Mouse (Mus musculus): Measurements from ENCODE around the gene Slc15a3.
A peak's percentile ranks its signal among the peaks of the same experiment; 100 is the strongest.

Gene Slc15a3

DNA sequence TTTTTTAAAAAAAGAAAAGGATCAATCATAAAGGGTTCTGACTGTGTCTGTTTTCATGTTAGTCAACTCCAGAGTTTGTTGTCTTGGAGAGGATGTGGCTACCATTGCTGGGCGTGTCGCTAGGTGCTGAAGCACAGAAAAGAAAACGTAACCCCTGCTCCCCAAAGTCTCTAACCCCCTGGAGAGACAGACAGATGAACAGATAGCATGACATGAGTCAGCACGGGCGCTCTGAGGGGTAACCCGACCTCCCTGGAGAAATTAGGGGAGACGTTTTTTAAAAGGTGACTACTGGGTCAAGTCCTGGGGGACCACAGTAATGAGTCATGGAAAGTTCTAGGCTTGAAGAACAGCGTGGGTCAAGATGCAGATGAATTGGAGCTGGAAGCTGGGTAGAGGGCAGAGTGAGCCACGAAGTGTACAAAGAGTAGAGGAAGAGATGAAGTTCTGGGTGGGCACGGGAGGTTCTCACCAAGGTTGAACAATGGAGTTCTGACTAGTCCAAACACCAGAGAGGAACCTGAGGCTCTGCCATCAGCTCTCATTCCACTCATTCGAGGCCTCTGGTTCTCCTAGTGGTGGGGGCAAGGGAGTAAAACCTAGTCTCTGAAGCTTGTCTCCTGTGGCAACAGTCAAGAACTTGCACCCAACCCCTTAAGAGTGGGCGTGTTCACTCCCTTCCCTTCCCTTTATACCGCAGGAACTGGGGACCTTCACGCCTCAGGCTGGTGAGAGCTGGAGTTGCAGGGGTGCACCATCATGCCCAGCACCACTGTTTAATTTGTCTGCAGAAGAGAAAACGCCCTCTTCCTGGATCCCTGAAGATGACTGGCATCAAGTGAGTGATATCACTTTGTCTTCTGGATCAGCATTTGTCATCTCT lies at the start of gene Slc15a3:
Gene Slc15a3 (plus strand): TSS at position 718 of the 883 bp plus-strand sequence.
- no peak for DNase-seq (ENCODE audit: low spot score)

DNA sequence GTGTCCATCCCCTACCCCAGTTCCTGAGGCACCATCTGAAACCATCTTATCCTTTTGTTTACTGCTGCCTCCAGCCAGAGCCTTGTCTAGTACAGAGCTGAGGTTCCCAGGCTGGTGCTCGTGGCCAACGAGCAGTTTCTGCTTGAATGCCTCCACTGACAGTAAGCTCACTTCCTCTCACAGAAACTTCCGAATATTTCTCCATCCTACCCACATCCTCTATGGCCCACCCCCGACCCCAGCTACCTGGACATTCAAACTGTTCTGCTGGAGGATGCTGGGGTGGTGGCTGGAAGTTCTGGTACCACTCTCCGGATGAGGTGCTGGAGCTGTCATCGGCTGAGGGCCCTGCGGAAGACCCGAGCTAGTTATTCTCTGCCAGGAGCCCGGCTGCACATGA lies 49.2 kb upstream of the Slc15a3 start:
- no peak for DNase-seq (ENCODE audit: low spot score)

DNA sequence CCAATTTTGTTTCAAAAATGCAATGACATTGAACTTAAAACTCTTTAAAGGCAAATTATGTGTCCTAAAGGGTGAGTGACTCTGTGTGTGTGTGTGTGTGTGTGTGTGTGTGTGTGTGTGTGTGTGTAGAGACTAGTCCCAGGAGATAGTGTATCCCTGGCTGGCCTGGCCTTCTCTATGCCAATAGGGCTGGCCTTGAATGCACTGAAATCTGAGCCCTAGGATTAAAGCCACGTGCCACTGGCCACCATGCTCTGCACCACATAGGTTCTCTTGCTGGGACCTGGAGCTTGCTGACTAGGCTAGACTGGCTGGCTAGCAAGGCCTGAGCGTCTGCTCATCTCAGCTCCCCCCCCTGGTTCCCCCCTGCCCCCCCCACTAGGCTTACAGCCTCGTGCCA lies 46.5 kb upstream of the Slc15a3 start:
- DNase-seq (ENCODE audit: low spot score), result no peak

DNA sequence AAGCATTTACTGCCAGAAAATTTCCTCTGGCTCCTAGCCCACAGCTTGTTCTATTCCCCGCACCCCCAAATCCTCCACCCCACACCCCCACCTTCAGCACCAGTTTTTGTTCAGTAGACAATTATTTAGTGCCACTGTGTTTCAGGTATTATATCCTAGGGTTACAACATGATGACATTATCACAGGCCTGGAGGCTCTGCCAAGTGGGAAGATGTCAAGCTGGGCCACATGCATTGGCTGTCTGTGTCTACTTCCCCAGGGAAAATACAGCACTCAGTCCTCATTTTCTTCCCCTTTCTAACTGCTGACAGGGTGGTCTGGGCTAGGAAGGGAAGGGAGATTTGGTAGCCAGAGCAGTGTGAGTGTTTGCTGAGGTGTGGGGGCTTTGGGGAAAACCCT lies 44.6 kb upstream of the Slc15a3 start:
- no peak for DNase-seq (ENCODE audit: low spot score)

DNA sequence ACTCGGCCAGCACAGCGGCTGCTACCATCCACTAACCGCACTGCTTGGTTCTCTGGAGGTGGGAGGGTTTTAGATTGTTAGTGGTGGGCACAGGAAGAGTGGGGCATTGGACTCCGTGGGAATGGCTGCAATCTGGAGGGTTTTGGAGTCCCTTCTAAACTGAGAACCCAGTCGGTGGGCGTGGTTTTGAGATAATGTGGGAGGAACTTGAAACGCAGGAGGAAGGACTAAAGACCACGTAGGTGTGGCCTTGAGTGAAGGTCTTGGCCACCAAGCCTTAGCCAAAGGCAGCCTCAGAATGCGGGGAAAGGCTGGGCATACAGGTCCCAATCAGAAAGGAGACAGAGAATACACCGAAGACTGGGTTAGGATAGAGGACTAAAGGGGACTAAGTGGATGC lies 41.0 kb upstream of the Slc15a3 start:
- DNase-seq (ENCODE audit: low spot score), result no peak

DNA sequence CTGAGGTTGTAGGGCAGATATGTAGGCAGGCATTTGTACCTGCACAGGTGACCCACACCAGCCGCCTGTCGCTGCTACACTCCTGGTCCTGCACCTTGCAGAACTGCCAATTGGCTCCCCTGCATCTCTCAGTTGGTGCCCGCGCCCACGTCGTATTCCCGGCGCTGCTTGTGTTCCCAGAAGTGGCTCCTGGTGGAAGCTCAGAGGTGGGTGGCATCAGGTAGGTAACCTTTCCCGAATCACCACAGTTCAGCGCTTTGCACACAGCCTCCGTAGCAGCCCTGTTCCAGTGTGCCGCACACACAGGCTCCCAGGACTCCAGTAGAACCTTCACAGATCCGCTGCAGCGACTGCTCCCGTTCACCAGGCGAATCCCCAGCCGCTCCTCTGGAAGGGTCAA lies 40.4 kb upstream of the Slc15a3 start:
- DNase-seq (ENCODE audit: low spot score), result no peak

DNA sequence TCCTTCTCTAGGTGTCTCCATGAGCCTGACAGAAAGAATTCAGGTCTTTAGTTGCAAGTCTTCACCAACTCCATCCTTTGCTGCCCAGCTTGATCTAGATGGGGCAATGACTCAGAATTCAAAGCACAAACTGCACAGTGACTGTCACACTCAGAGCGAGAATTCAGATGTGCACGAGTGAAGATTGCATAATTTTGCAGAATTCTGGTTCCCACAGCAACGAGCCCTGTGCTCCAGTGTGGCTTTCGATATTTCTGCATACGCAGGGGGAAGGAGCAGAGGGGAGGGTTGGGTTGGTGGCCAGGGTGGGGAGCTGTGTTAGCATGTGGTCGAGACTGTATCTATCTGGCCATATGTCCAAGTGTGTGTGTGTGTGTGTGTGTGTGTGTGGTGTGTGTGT lies 38.5 kb upstream of the Slc15a3 start:
- no peak for DNase-seq (ENCODE audit: low spot score)

DNA sequence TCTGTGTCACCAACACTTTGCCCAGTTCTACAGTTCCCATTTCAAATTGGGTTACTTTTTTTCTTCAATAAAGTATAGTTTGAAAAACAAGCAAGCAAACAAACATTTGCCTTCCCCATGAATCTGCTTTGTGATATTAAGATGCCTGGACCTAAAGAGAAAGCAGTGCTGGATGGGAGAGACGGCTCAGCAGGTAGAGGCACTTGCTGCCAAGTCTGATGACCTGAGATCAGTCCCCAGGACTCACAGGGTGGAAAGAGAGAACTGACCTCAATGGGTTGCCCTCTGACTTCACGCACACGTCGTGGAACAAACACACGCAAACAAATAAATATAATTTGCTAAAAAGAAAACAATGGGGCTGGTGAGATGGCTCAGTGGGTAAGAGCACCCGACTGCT lies 37.6 kb upstream of the Slc15a3 start:
- DNase-seq (ENCODE audit: low spot score), result no peak

DNA sequence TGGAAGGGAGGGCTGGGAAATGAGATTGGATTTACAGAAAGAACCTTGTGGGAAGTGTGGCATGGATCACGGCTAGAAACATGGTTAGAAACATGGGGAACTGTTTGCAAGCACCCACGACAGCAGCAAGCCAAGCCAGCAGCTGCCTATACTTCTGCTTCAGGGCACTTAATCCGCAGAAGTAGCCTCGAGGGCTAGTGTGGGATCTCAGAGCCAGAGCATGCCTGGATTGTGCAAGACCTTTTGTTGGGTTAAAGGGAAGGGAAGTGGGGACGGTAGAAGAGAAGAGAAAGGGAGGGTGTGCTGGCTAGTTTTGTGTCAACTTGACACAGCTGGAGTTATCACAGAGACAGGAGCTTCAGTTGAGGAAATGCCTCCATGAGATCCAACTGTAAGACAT lies 35.8 kb upstream of the Slc15a3 start:
- DNase-seq (ENCODE audit: low spot score), result no peak

DNA sequence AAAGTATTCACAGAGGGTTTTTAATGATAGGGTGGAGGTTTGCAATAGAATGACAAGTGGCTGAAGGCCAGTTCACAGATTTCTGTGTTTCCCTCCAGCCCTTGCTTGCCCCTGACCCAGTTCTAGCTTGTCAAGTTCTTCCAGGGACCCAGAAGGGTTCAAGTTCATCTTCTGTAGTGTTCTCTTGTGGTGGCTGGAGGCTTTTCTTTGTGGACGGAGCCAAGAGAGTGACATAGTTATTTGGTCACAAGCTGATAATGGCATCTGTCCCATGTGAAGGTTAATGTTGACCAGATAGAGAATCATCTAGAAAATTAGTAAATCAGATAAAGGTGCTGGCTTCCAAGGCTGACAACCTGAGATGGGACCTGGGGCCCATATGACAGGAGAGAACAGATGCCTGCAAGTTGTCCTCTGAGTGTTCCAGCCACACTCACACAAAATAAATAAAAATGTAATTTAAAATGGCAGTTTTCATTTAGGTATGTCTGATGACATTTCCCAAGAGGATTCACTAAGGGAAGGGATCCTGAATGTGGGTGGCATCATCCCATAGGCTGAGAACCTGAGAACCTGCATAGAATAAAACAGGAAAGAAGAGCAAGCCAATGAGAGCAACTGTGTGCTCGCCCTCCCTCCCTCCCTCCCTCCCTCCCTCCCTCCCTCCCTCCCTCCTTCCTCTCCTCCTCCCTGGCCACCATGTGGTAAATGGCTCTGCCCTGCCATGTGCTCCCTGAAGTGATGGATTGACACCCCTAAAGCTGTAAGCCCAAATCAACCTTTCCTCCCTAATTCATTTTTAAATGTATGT lies 34.5 kb upstream of the Slc15a3 start:
- no peak for DNase-seq (ENCODE audit: low spot score)

DNA sequence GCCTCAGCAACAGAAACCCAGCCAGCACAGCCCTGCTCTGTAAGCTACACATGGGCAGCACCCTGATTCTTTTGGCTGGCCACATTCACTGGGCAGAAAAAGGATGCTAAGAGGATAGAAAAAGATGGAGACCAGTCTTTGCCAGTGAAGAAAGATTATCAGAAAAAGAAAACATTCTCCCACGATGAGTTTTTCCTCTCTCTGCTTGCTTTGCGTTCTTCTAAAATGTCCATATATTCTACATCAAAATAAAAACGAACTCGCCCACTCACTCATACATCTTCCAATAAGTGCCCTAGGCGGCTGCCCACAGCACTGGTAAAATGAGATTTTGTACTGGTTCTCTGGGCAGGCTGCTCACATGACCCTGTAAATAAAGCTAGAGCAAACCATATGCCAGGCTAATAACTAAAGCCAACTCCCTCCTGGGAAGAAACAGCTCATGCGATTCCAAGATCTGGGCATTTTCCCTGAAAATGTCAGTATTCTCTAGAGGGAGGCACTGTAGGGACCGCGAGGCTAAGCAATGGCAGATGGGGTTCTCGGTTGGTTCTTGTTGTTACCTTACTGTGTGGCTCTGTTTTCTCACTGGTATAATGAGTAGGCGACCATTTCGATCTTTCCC lies 33.8 kb upstream of the Slc15a3 start:
- DNase-seq (ENCODE audit: low spot score), result no peak

DNA sequence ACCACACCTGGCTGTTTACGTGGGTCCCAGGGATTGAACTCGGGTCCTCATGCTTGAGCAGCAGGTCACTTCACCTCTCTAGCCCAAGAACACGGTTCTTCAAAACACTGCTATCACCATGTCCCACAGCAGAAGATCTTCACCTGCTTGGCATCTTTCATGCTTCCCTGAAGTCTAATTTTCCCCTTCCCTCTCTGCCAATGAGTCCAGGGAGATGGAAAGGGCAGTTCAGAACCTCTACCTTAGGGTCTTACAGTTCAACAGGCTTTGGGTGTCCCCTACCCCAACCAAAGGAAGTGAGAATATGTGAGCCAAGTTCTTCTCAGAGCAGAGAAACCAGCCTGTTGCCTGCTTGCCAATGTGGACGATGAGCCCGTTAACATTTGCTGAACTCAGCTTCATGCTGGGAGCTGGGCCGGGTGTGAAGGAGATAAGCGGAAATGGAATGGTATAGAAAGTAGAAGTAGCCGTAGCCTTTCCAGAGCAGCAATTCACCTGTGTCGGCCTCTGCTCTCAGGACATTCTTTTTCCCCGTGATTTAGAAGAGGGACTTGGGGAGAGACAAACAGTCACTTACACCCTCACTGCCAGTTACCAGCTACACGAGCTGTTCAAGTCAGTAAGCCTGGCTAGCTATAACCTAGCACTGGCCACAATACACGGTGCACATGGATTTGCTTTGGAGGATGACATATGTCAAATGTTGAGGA lies 30.8 kb upstream of the Slc15a3 start:
- DNase-seq (ENCODE audit: low spot score), result no peak

DNA sequence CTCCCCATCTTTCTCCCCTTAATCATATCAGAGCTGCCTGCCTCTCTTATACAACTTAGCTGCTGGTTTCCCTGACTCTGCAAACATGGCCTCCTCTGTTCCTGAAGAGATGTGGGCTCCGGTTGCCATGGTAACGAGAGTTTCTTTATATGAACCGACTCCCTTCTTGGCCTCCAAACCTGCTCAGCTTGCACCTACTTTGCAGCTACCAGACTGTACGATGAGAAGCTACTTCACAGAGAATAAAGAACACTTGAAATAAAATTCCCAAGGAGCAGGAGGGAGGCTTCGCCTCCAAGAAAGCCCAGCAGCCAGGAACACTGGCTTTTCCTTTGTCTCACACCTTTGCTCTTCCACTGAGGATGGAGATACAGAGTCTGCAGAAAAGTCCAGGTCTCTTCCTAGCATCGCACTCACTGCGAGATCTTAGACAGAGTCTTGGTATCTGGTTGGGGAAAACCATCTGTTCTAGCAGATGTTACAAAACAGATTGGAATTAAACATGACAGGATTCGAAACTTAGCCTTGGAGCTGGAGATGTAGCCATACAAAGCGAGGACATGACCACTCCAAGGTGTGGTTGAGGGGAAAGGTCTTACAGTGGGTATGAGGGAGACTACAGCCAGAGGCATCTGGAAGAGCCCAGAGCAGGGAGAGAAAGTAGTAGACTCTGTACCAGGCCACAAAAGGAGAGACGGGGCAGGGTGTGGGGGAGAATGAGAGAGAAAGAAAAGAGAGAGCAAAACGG lies 29.9 kb upstream of the Slc15a3 start:
- no peak for DNase-seq (ENCODE audit: low spot score)

DNA sequence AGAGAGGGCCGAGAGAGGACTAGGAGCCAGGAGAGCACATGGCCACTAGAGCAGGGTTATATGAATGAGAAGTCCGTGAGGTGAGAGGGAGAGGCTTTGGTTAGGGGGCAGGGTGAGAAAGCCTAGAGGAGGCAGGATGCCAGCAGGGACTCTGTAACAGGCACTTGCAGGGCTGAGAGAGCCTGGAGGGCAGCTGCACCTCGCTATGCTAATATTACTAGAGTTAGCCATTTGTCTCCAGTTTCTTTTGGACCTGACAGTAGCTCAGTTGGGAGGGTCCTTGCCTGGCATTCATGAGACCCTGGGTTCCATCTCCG lies 29.4 kb upstream of the Slc15a3 start:
- no peak for DNase-seq (ENCODE audit: low spot score)

DNA sequence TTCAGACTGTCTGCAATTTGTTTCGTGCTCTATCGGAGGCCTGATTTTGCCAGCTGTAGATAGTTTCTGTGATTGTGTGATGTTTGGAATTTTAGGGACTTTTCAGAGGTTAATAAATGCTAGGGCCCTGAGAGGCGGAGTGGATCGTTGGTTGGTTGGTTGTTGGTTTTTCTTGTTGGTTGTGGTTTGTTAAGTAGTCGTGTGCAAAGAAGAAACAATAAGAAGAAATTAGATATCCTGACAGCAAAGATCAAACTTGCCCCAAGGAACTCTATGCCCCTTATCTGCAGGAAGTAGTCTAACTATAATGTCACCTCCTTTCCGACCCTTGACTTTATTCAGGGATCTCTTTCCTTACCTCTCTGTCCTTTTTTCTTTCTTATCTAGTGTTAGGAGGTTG lies 28.1 kb upstream of the Slc15a3 start:
- no peak for DNase-seq (ENCODE audit: low spot score)

DNA sequence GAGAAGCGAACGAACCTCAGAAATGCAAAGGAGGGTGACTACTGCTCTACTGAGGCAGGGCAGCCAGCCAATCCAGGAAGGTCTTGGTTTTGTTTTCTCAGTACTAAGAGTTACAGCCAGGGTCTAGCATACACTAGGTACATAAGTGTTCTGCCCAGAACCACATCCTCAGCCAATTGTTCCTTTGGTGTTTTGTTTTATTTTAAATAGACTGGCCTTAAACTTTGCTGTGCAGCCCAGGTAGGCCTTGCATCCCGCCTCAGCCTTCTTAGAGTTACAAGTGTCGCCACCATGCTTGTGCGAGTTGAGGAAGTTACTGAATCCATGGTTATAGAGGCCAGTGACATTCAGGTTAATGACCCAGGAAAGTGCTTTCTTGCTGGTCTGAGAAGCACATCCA lies 26.5 kb upstream of the Slc15a3 start:
- DNase-seq (ENCODE audit: low spot score), result no peak

DNA sequence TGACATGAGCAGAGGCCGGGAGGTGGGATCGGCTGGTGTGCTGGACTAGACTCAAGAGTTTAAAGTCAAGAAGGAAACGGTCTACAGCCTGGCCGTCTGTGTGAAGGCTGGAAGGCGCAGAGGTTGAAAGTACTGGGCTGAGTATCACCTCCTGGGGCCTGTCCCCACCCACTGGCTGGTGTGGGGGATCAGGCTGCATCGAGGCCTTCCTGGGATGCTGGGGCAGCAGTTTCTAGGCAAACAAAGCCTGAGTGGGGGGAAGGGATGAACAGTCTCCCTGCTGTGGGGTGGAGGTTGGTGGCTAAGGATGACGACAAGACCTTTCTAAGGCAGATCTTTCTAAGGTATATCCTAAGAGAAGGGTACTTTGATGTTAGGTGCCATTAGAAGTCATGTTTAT lies 25.6 kb upstream of the Slc15a3 start:
- no peak for DNase-seq (ENCODE audit: low spot score)

DNA sequence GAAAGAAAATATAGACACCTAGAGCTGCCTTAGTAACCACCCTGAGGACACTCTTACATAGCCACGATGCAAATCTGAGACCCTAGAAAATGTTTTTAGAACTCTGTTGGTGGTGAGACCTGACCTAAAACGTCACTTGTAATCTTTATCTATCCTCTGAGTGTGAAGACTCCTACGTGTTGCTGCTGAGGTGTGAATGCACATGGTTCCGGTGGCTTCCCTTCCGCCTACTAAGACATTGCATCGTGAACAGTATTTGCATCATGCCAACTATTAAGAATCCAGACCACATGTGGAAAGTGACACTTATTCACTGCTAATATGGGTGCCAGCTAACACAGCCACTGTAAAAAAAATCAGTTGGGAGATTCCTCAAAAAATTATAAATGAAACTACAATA lies 23.7 kb upstream of the Slc15a3 start:
- DNase-seq (ENCODE audit: low spot score), result no peak

DNA sequence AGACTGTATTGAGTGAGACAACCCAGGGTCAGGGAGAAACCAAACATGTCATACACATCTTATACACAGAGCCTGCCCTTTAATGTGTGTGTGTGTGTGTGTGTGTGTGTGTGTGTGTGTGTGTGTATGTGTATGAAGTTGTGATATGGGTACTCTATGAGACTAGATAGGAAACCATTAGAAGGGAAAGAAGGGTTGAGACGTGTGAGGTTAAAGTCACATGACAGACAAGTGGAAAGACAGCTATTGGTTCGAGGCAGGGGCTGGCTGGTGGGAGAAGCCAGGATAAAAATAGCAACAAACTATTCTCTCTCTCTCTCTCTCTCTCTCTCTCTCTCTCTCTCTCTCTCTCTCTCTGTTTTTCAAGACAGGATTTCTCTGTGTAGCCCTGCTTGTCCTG lies 23.1 kb upstream of the Slc15a3 start:
- DNase-seq (ENCODE audit: low spot score), result no peak

DNA sequence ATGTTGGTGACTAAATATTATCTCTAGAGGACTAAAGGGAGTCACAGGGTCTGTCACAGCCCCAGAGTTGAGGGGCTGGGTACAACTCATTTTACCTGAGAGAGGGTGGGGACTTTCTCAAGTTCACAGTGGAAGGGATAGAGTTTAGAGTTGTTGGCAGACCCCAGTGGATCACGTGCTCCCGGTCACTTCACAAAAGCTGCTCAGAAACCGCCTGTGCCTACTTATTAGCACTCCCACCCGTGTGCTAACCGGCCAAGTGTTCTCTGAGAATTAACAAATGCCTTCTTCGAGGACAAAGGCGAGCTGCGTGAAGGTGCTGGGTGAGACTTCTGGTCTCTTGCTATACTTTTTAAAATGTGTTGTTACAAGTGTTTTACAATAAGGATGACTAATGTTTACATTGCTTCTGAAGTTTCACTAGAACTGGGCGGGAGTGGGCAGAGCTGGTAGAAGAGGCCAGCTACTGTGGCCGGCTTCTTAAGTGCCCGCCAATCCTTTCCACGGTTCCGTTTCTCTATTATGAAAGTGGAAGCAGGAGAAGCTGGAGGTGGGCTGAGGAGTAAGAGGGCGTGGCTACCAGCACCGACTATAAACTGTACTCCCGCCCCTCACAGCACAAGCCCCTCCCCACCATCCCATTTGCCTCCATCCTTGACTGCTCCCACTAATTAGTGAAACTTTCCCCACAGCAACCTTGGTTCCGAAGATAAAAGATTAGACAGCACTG lies 21.1 kb upstream of the Slc15a3 start:
- DNase-seq (ENCODE audit: low spot score), result peak; percentile 4

DNA sequence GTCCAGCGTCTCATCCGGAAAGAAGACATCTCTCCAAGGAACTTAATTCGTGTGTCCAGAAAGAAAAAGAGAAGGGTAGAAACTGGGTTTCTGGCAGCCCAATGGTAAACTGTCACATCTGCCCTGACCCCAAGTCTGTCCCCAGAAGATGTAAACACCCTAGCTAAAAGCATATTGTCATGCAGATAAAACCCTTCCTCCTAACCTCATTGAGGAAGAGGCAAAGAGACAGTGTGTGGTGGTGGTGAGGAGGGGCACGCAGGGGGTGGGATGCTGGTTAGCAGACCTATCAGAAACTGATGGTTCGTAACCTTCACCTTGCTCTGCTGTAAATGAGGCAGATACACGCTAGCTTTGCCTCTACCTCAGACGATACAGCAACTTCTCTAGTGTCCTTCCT lies 18.2 kb upstream of the Slc15a3 start:
- no peak for DNase-seq (ENCODE audit: low spot score)
